Mouse (Mus musculus) right cerebral cortex, postnatal 36 days (tissue): Measurements from ENCODE around the gene Nf1.

ENCODE experiments used
- DNase-seq, 2 experiments: peaks; one replicate each; pipeline ENCODE4 v3.0.0; 2022; ENCODE audit warnings: low spot score in 2 of 2, mixed read lengths in 1 of 2

Nf1 gene

GRCm38 (mm10) chr11:79527739-79528384 lies 188.4 kb downstream of the Nf1 start:
- no peak for DNase-seq

- DNase-seq, result no peak
Measured at GRCm38 (mm10) chr11:79528601-79529000, 189.1 kb downstream of the Nf1 start.

GRCm38 (mm10) chr11:79529226-79529625 lies 189.7 kb downstream of the Nf1 start:
- DNase-seq, result no peak

- no peak for DNase-seq
Measured at GRCm38 (mm10) chr11:79529736-79530135, 190.2 kb downstream of the Nf1 start.

GRCm38 (mm10) chr11:79530333-79530761 lies 190.9 kb downstream of the Nf1 start, which contains the start of the genes Evi2 and Evi2a:
Gene Evi2 (minus strand): TSS chr11:79530589.
Gene Evi2a (minus strand): TSS chr11:79530609.
- peak in 1 of 2 experiments; percentile 22 for DNase-seq

GRCm38 (mm10) chr11:79530774-79531173 lies 191.3 kb downstream of the Nf1 start:
- no peak for DNase-seq

- no peak for DNase-seq
Measured at GRCm38 (mm10) chr11:79531485-79531884, 192.0 kb downstream of the Nf1 start.

- DNase-seq, result no peak
Measured at GRCm38 (mm10) chr11:79533311-79533710, 193.8 kb downstream of the Nf1 start.

- no peak for DNase-seq
Measured at GRCm38 (mm10) chr11:79533950-79534690, 194.6 kb downstream of the Nf1 start.

- no peak for DNase-seq
Measured at GRCm38 (mm10) chr11:79535554-79535953, 196.1 kb downstream of the Nf1 start.

GRCm38 (mm10) chr11:79536293-79536692 lies 196.8 kb downstream of the Nf1 start:
- DNase-seq, result no peak

GRCm38 (mm10) chr11:79552622-79553021 lies 213.1 kb downstream of the Nf1 start:
- no peak for DNase-seq

GRCm38 (mm10) chr11:79560536-79560935 lies 221.0 kb downstream of the Nf1 start:
- no peak for DNase-seq

GRCm38 (mm10) chr11:79563493-79563892 lies 224.0 kb downstream of the Nf1 start:
- DNase-seq, result no peak

GRCm38 (mm10) chr11:79566947-79567346 lies 227.5 kb downstream of the Nf1 start:
- no peak for DNase-seq

- no peak for DNase-seq
Measured at GRCm38 (mm10) chr11:79568197-79568911, 228.9 kb downstream of the Nf1 start.

- no peak for DNase-seq
Measured at GRCm38 (mm10) chr11:79570319-79570718, 230.8 kb downstream of the Nf1 start.

GRCm38 (mm10) chr11:79573836-79574235 lies 234.3 kb downstream of the Nf1 start:
- no peak for DNase-seq

- DNase-seq, result no peak
Measured at GRCm38 (mm10) chr11:79575383-79576073, 236.0 kb downstream of the Nf1 start.

GRCm38 (mm10) chr11:79577741-79578140 lies 238.2 kb downstream of the Nf1 start:
- DNase-seq, result peak; percentile 65 to 76

- no peak for DNase-seq
Measured at GRCm38 (mm10) chr11:79580660-79581059, 241.2 kb downstream of the Nf1 start.

GRCm38 (mm10) chr11:79581257-79581656 lies 241.8 kb downstream of the Nf1 start:
- DNase-seq, result no peak
